Mouse (Mus musculus) hindbrain, embryonic 13.5 days (tissue): ENCODE data around the gene Rpl22. TPM values are rescaled to one million over a fixed set of nuclear protein-coding genes. Genes with fewer than 3 reads are reported as not detected.
A peak's percentile ranks its signal among the peaks of the same experiment; 100 is the strongest.

Experiments
- ATAC-seq: fragments of 200-750 bp; cut with Nextera tagmentation; 2 replicates; pipeline ENCODE4 v1.8.0; 2017; ENCODE audit warnings: moderate TSS enrichment; ENCODE audit not compliant: low FRiP score
- H3K27ac ChIP-seq: fragments of 300-500 bp; sonication (generic); 2 replicates; pipeline ENCODE4 v1.5.1; 2015; ENCODE audit warnings: inconsistent platforms, mild to moderate bottlenecking, moderate library complexity
- H3K27me3 ChIP-seq: fragments of 300-500 bp; sonication (generic); 2 replicates; pipeline ENCODE4 v1.6.1; 2015; ENCODE audit warnings: mild to moderate bottlenecking, inconsistent platforms
- H3K36me3 ChIP-seq: fragments of 300-500 bp; sonication (generic); 2 replicates; pipeline ENCODE4 v1.6.1; 2015; ENCODE audit warnings: mild to moderate bottlenecking, inconsistent platforms
- H3K4me1 ChIP-seq: fragments of 300-500 bp; sonication (generic); replicated peaks from 2 replicates; pipeline ENCODE4 v1.6.1; 2015; ENCODE audit warnings: inconsistent platforms
- H3K4me2 ChIP-seq: fragments of 300-500 bp; sonication (generic); 2 replicates; pipeline ENCODE4 v1.6.1; 2015; ENCODE audit warnings: inconsistent platforms, mild to moderate bottlenecking, moderate library complexity
- H3K4me3 ChIP-seq: fragments of 300-500 bp; sonication (generic); 2 replicates; pipeline ENCODE4 v1.5.1; 2015; ENCODE audit warnings: mild to moderate bottlenecking, inconsistent platforms
- H3K9ac ChIP-seq: fragments of 300-500 bp; sonication (generic); 2 replicates; pipeline ENCODE4 v1.6.1; 2015; ENCODE audit warnings: mild to moderate bottlenecking, inconsistent platforms
- H3K9me3 ChIP-seq: fragments of 300-500 bp; sonication (generic); 2 replicates; pipeline ENCODE4 v1.6.1; 2016; ENCODE audit warnings: inconsistent platforms
- WGBS: fragments of 180-500 bp; shearing (Covaris S2); methylation state at CpG from one replicate; pipeline ENCODE4 v1.1.7; 2015; 5-methylcytosine and 5-hydroxymethylcytosine counted together
- polyA plus RNA-seq: library from polyadenylated mRNA; unstranded; fragments of >200 nt; fragmentation: Nextera tagmentation; extraction: Ambion mirVana; gene quantifications from 2 replicates; pipeline ENCODE4 v1.2.1, GENCODE M21; 2015

The Rpl22 gene
- polyA plus RNA-seq, 1 experiment from 2014 or later: 218 TPM

GRCm38 (mm10) chr4:152302012-152302411, 23.5 kb upstream of the Rpl22 start:
- Histone ChIP-seq H3K9ac (no peak overlapping the region), H3K4me2 (no peak overlapping the region), H3K4me3 (no peak overlapping the region), H3K36me3 (peaks cover 55% of the 10 kb centered on the region), H3K27ac (no peak overlapping the region), H3K27me3 (0 out of 2 replicates have a peak, but pooled peaks cover 13% of the 10 kb centered on the region), H3K9me3 (no peaks in the 10 kb centered on the region), H3K4me1 (peaks cover 33% of the 10 kb centered on the region)
- WGBS: 81% methylated on average over 11 of the region's 11 CpGs
- no peak for ATAC-seq

GRCm38 (mm10) chr4:152303172-152303571, 22.4 kb upstream of the Rpl22 start:
- no peak overlapping the region for H3K27ac ChIP-seq
- WGBS: 93% methylated on average over 10 of the region's 10 CpGs
- H3K9ac ChIP-seq: no peak overlapping the region
- peaks cover 55% of the 10 kb centered on the region for H3K36me3 ChIP-seq
- H3K27me3 ChIP-seq: 0 out of 2 replicates have a peak, but pooled peaks cover 17% of the 10 kb centered on the region
- no peak overlapping the region for H3K4me2 ChIP-seq
- H3K9me3 ChIP-seq: no peaks in the 10 kb centered on the region
- H3K4me1 ChIP-seq: peaks cover 28% of the 10 kb centered on the region
- no peak for ATAC-seq
- no peak overlapping the region for H3K4me3 ChIP-seq

GRCm38 (mm10) chr4:152304685-152305084, 20.9 kb upstream of the Rpl22 start:
- Histone ChIP-seq H3K36me3 (peaks cover 60% of the 10 kb centered on the region), H3K9ac (no peak overlapping the region)

GRCm38 (mm10) chr4:152305991-152306390, 19.6 kb upstream of the Rpl22 start:
- Histone ChIP-seq H3K9me3 (no peaks in the 10 kb centered on the region), H3K4me2 (no peak overlapping the region), H3K4me1 (peaks cover 15% of the 10 kb centered on the region), H3K27ac (peak overlapping the region; percentile 20; the same call in 1 of the 2 replicates), H3K9ac (peak overlapping the region; percentile 58), H3K36me3 (peaks cover 47% of the 10 kb centered on the region), H3K4me3 (no peak overlapping the region), H3K27me3 (peaks cover 32% of the 10 kb centered on the region)
- no peak for ATAC-seq
- 71% methylated on average over 6 of the region's 6 CpGs for WGBS

More at GRCm38 (mm10) chr4:152304685-152305084, 20.9 kb upstream of the Rpl22 start:
- peaks cover 15% of the 10 kb centered on the region for H3K4me1 ChIP-seq
- 88% methylated on average over 6 of the region's 6 CpGs for WGBS
- no peak for ATAC-seq
- H3K27me3 ChIP-seq: peaks cover 19% of the 10 kb centered on the region
- H3K4me3 ChIP-seq: no peak overlapping the region
- H3K4me2 ChIP-seq: no peak overlapping the region
- no peak overlapping the region for H3K27ac ChIP-seq
- H3K9me3 ChIP-seq: no peaks in the 10 kb centered on the region

GRCm38 (mm10) chr4:152307542-152307941, 18.0 kb upstream of the Rpl22 start:
- WGBS: 74% methylated on average over 9 of the region's 9 CpGs
- H3K27ac ChIP-seq: no peak overlapping the region
- H3K4me2 ChIP-seq: no peak overlapping the region
- H3K27me3 ChIP-seq: peaks cover 48% of the 10 kb centered on the region
- no peaks in the 10 kb centered on the region for H3K9me3 ChIP-seq
- no peak overlapping the region for H3K4me3 ChIP-seq
- no peak for ATAC-seq
- H3K9ac ChIP-seq: 0 out of 2 replicates have a peak overlapping the region, but pooled peaks have one; percentile 2
- H3K4me1 ChIP-seq: peaks cover 22% of the 10 kb centered on the region
- H3K36me3 ChIP-seq: peaks cover 31% of the 10 kb centered on the region

GRCm38 (mm10) chr4:152312186-152312585, 13.4 kb upstream of the Rpl22 start:
- Histone ChIP-seq H3K4me2 (peak overlapping the region; percentile 59), H3K9ac (peak overlapping the region; percentile 64), H3K4me1 (peaks cover 35% of the 10 kb centered on the region), H3K36me3 (peaks cover 7% of the 10 kb centered on the region; the same call in 1 of the 2 replicates), H3K4me3 (peak overlapping the region; percentile 40), H3K27ac (no peak overlapping the region; the same call in 1 of the 2 replicates), H3K27me3 (peaks cover 90% of the 10 kb centered on the region), H3K9me3 (no peaks in the 10 kb centered on the region)
- no peak for ATAC-seq
- 5% methylated on average over 14 of the region's 14 CpGs for WGBS

GRCm38 (mm10) chr4:152313211-152313632, 12.3 kb upstream of the Rpl22 start:
- peak overlapping the region; percentile 40 for H3K4me3 ChIP-seq
- H3K27ac ChIP-seq: no peak overlapping the region
- under 1% methylated on average over 29 of the region's 29 CpGs for WGBS
- peaks cover 36% of the 10 kb centered on the region for H3K4me1 ChIP-seq
- ATAC-seq: peak; percentile 65
- peaks cover 95% of the 10 kb centered on the region for H3K27me3 ChIP-seq
- no peaks in the 10 kb centered on the region for H3K9me3 ChIP-seq
- H3K9ac ChIP-seq: peak overlapping the region; percentile 64
- peak overlapping the region; percentile 59 for H3K4me2 ChIP-seq
- peaks cover 7% of the 10 kb centered on the region; the same call in 1 of the 2 replicates for H3K36me3 ChIP-seq

GRCm38 (mm10) chr4:152313934-152314333, 11.6 kb upstream of the Rpl22 start:
- Histone ChIP-seq H3K27ac (no peak overlapping the region), H3K9me3 (no peaks in the 10 kb centered on the region), H3K36me3 (peaks cover 4% of the 10 kb centered on the region; the same call in 1 of the 2 replicates), H3K4me1 (peaks cover 43% of the 10 kb centered on the region), H3K4me3 (peak overlapping the region; percentile 40; the same call in 1 of the 2 replicates), H3K4me2 (peak overlapping the region; percentile 59), H3K27me3 (peaks cover 100% of the 10 kb centered on the region), H3K9ac (no peak overlapping the region)
- no peak for ATAC-seq

GRCm38 (mm10) chr4:152315498-152316213, 9.9 kb upstream of the Rpl22 start:
- Histone ChIP-seq H3K27me3 (peaks cover 87% of the 10 kb centered on the region), H3K27ac (no peak overlapping the region), H3K4me2 (peak overlapping the region; percentile 57), H3K4me1 (peaks cover 43% of the 10 kb centered on the region), H3K4me3 (peak overlapping the region; percentile 37), H3K9ac (peak overlapping the region; percentile 62), H3K9me3 (no peaks in the 10 kb centered on the region), H3K36me3 (no peaks in the 10 kb centered on the region)
- 1% methylated on average over 43 of the region's 43 CpGs for WGBS
- ATAC-seq: no peak

GRCm38 (mm10) chr4:152317631-152318033, 7.9 kb upstream of the Rpl22 start:
- no peaks in the 10 kb centered on the region for H3K36me3 ChIP-seq
- H3K4me3 ChIP-seq: no peak overlapping the region
- H3K4me2 ChIP-seq: no peak overlapping the region
- H3K9me3 ChIP-seq: no peaks in the 10 kb centered on the region
- ATAC-seq: no peak
- 0 out of 2 replicates have a peak overlapping the region, but pooled peaks have one; percentile 36 for H3K9ac ChIP-seq
- peaks cover 34% of the 10 kb centered on the region for H3K4me1 ChIP-seq
- WGBS: 90% methylated on average over 6 of the region's 6 CpGs
- no peak overlapping the region for H3K27ac ChIP-seq
- H3K27me3 ChIP-seq: peaks cover 76% of the 10 kb centered on the region

- ATAC-seq: no peak
- Histone ChIP-seq H3K4me1 (peaks cover 24% of the 10 kb centered on the region), H3K4me2 (peak within 1 kb of the TSS; percentile 29), H3K9me3 (no peaks in the 10 kb centered on the region), H3K4me3 (peak within 1 kb of the TSS; percentile 18; the same call in 1 of the 2 replicates), H3K9ac (peak within 1 kb of the TSS; percentile 51; the same call in 1 of the 2 replicates), H3K27me3 (peaks cover 69% of the 10 kb centered on the region), H3K27ac (no peak within 1 kb of the TSS), H3K36me3 (no peaks in the 10 kb centered on the region)
- WGBS: 4% methylated on average over 26 of the region's 26 CpGs
These were observed 6.9 kb upstream of the Rpl22 start, which contains the start of gene Rnf207 for GRCm38 (mm10) chr4:152318517-152319234. TSS of gene Rnf207 (minus strand) at chr4:152318993.

- H3K9ac ChIP-seq: peak overlapping the region; percentile 24; the same call in 1 of the 2 replicates
- H3K4me1 ChIP-seq: peaks cover 10% of the 10 kb centered on the region
- no peak overlapping the region for H3K27ac ChIP-seq
- no peaks in the 10 kb centered on the region for H3K36me3 ChIP-seq
- H3K27me3 ChIP-seq: peaks cover 41% of the 10 kb centered on the region
- no peak overlapping the region for H3K4me3 ChIP-seq
- ATAC-seq: no peak
- no peak overlapping the region for H3K4me2 ChIP-seq
- no peaks in the 10 kb centered on the region for H3K9me3 ChIP-seq
- WGBS: 58% methylated on average over 5 of the region's 5 CpGs
These were observed 4.1 kb upstream of the Rpl22 start for GRCm38 (mm10) chr4:152321464-152321863.
